Mouse (Mus musculus) CH12.LX (cell line): Measurements from ENCODE around the gene Nudc. TPM values are rescaled to one million over a fixed set of nuclear protein-coding genes. Genes with fewer than 3 reads are reported as not detected.

Experiments
- DNase-seq: peaks from one replicate; pipeline ENCODE4 v3.0.0-alpha.2; 2013; ENCODE audit errors: extremely low read depth
- H3K27ac ChIP-seq: 2 replicates; pipeline ENCODE4 v1.5.1; 2012; ENCODE audit warnings: low read depth, mild to moderate bottlenecking, control low read depth, moderate library complexity; ENCODE audit not compliant: insufficient read depth
- H3K27me3 ChIP-seq: replicated peaks from 2 replicates; pipeline ENCODE3; 2012; ENCODE audit warnings: inconsistent platforms
- H3K36me3 ChIP-seq, 2 experiments: replicated peaks in 1 of 2; 2 replicates each; pipeline versions ENCODE3 to v1.6.1; 2012; ENCODE audit warnings: inconsistent platforms in 1 of 2, low read length in 1 of 2, mild to moderate bottlenecking in 1 of 2, mixed read lengths in 1 of 2, moderate library complexity in 1 of 2; ENCODE audit not compliant: control insufficient read depth in 1 of 2, insufficient read depth in 1 of 2
- H3K4me1 ChIP-seq, 2 experiments: 2 replicates each; pipeline ENCODE4 v1.6.1; 2012; ENCODE audit warnings: inconsistent platforms in 1 of 2, moderate library complexity in 1 of 2; ENCODE audit not compliant: insufficient read depth in 2 of 2, control insufficient read depth in 1 of 2
- H3K4me2 ChIP-seq: 2 replicates; pipeline ENCODE4 v1.6.1; 2012; ENCODE audit warnings: low read depth, mild to moderate bottlenecking, control low read depth; ENCODE audit not compliant: poor library complexity, insufficient read depth, severe bottlenecking
- H3K4me3 ChIP-seq, 3 experiments: fragments of 150-350 bp in 1 of 3; sonication (generic) in 1 of 3; replicated peaks in 1 of 3; 2 replicates each; pipeline versions ENCODE3 to v1.5.1; 2011 to 2012; ENCODE audit warnings: low read depth in 2 of 3, low read length in 2 of 3, mild to moderate bottlenecking in 2 of 3, moderate library complexity in 2 of 3, control low read depth in 1 of 3, improper control_type of control experiment in 1 of 3, inconsistent platforms in 1 of 3, mixed read lengths in 1 of 3; ENCODE audit not compliant: poor library complexity in 1 of 3
- H3K79me2 ChIP-seq: replicated peaks from 2 replicates; pipeline ENCODE4 v1.6.1; 2012; ENCODE audit warnings: mild to moderate bottlenecking, moderate library complexity; ENCODE audit not compliant: control insufficient read depth, poor library complexity, insufficient read depth, severe bottlenecking; ENCODE audit errors: extremely low read depth
- H3K9ac ChIP-seq: 2 replicates; pipeline ENCODE4 v1.6.1; 2012; ENCODE audit warnings: low read depth, mild to moderate bottlenecking, control low read depth, moderate library complexity; ENCODE audit not compliant: insufficient read depth
- H3K9me3 ChIP-seq: replicated peaks from 2 replicates; pipeline ENCODE3; 2012; ENCODE audit warnings: low read length, inconsistent platforms, mixed read lengths
- CHD1 ChIP-seq: IDR thresholded peaks from 2 replicates; pipeline ENCODE4 v1.6.1; 2012; ENCODE audit warnings: low read depth, low read length, improper control_type of control experiment, inconsistent platforms
- CHD2 ChIP-seq: IDR thresholded peaks from 2 replicates; pipeline ENCODE4 v1.6.1; 2011; ENCODE audit warnings: low read length, improper control_type of control experiment
- E2F4 ChIP-seq: IDR thresholded peaks from 2 replicates; pipeline ENCODE4 v1.6.1; 2011; ENCODE audit warnings: low read depth, low read length, improper control_type of control experiment; ENCODE audit not compliant: insufficient replicate concordance
- ELF1 ChIP-seq: IDR thresholded peaks from 2 replicates; pipeline ENCODE4 v1.6.1; 2014; ENCODE audit warnings: low read depth, mild to moderate bottlenecking, inconsistent platforms, low read length, improper control_type of control experiment
- EP300 ChIP-seq: IDR thresholded peaks from 2 replicates; pipeline ENCODE4 v1.6.1; 2011; ENCODE audit warnings: low read length, improper control_type of control experiment
- ETS1 ChIP-seq: conservative IDR thresholded peaks from 2 replicates; pipeline ENCODE4 v1.6.1; 2012; ENCODE audit warnings: low read depth, mild to moderate bottlenecking, inconsistent platforms, low read length, improper control_type of control experiment, moderate library complexity
- HCFC1 ChIP-seq: IDR thresholded peaks from 2 replicates; pipeline ENCODE4 v1.6.1; 2012; ENCODE audit warnings: low read depth, mild to moderate bottlenecking, inconsistent platforms, low read length, improper control_type of control experiment
- JUN ChIP-seq: IDR thresholded peaks from 2 replicates; pipeline ENCODE4 v1.6.1; 2011; ENCODE audit warnings: low read depth, mild to moderate bottlenecking, low read length, improper control_type of control experiment, moderate library complexity; ENCODE audit not compliant: insufficient read depth
- JUND ChIP-seq: conservative IDR thresholded peaks from 2 replicates; pipeline ENCODE4 v1.6.1; 2011; ENCODE audit warnings: low read depth, low read length, improper control_type of control experiment
- MAZ ChIP-seq: IDR thresholded peaks from 2 replicates; pipeline ENCODE4 v1.6.1; 2012; ENCODE audit warnings: low read depth, mild to moderate bottlenecking, inconsistent platforms, low read length, improper control_type of control experiment, moderate library complexity
- NRF1 ChIP-seq: IDR thresholded peaks from 2 replicates; pipeline ENCODE4 v1.6.1; 2014; ENCODE audit warnings: low read depth, mild to moderate bottlenecking, inconsistent platforms, low read length, improper control_type of control experiment, moderate library complexity
- POLR2AphosphoS2 ChIP-seq: IDR thresholded peaks from 2 replicates; pipeline ENCODE4 v1.6.1; 2011; ENCODE audit warnings: low read depth, low read length, improper control_type of control experiment
- SIN3A ChIP-seq: IDR thresholded peaks from 2 replicates; pipeline ENCODE4 v1.6.1; 2012; ENCODE audit warnings: low read length, improper control_type of control experiment, inconsistent platforms
- SMC3 ChIP-seq: IDR thresholded peaks from 2 replicates; pipeline ENCODE4 v1.6.1; 2011; ENCODE audit warnings: low read depth, low read length, improper control_type of control experiment
- TBP ChIP-seq: conservative IDR thresholded peaks from 2 replicates; pipeline ENCODE4 v1.6.1; 2011; ENCODE audit warnings: low read depth, low read length, improper control_type of control experiment
- TCF12 ChIP-seq: IDR thresholded peaks from 2 replicates; pipeline ENCODE4 v1.6.1; 2014; ENCODE audit warnings: low read depth, mild to moderate bottlenecking, inconsistent platforms, low read length, improper control_type of control experiment
- UBTF ChIP-seq: IDR thresholded peaks from 2 replicates; pipeline ENCODE4 v1.6.1; 2012; ENCODE audit warnings: low read depth, mild to moderate bottlenecking, inconsistent platforms, low read length, improper control_type of control experiment, moderate library complexity
- USF1 ChIP-seq: IDR thresholded peaks from 2 replicates; pipeline ENCODE4 v1.6.1; 2014; ENCODE audit warnings: low read depth, mild to moderate bottlenecking, inconsistent platforms, low read length, improper control_type of control experiment
- USF2 ChIP-seq: conservative IDR thresholded peaks from 2 replicates; pipeline ENCODE4 v1.6.1; 2011; ENCODE audit warnings: low read depth, low read length, improper control_type of control experiment
- ZKSCAN1 ChIP-seq: IDR thresholded peaks from 2 replicates; pipeline ENCODE4 v1.6.1; 2012; ENCODE audit warnings: low read depth, inconsistent platforms, low read length, improper control_type of control experiment, borderline replicate concordance
- ZNF384 ChIP-seq: IDR thresholded peaks from 2 replicates; pipeline ENCODE4 v1.6.1; 2012; ENCODE audit warnings: low read depth, low read length, improper control_type of control experiment, inconsistent platforms
- dilution Hi-C: fragments of 300-500 bp; cut with MboI; formaldehyde crosslinking; loops from 2 replicates; pipeline ENCODE4 v1.14.3; 2020; ENCODE audit warnings: low sequenced_read_pairs; ENCODE audit not compliant: extremely low pct_unique_long_range_greater_than_20kb, extremely low pct_ligation_motif_present
- in situ Hi-C: fragments of 300-500 bp; cut with MboI; formaldehyde crosslinking; loops from 3 replicates; pipeline ENCODE4 v1.14.3; 2019; ENCODE audit warnings: low sequenced_read_pairs, low pct_ligation_motif_present, low pct_unique_long_range_greater_than_20kb, mixed read lengths
- polyA plus RNA-seq: library from polyadenylated mRNA; unstranded; fragments of >175 nt; gene quantifications from 2 replicates; pipeline ENCODE4 v1.2.1, GENCODE M21; 2012; ENCODE audit warnings: low read depth; ENCODE audit not compliant: insufficient read length
- total RNA-seq, 2 experiments: library from RNA; depleted of rRNA; stranded (reverse); fragments of 300-350 nt in 1 of 2; fragments of >200 nt in 1 of 2; gene quantifications; 2 replicates each; pipeline ENCODE4 v1.2.3; 2012 to 2014

The Nudc gene
- total and polyA plus RNA-seq, 3 experiments, result 199 to 718 (median 408) TPM

DNA sequence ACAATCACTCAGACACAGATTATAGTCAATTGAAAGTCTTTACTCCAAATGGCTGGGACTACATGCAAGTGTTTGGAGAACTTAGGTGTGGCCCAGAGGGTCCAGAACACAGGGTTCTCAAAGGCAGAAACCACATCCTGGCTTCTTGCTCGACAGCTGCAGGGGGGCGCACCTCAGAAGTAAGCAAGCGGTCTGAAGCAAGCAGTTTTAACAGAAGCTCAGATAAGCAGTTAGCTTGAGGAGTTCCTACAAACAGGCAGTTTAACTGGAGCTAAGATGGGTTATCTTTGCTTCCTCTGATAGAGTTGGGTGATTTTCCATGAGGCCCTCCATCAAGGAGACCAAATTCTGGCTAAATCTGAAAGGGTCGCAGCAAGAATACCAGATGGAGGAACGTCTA lies 39.2 kb downstream of the Nudc start:
- in situ Hi-C loops, result no loop called here
- Histone ChIP-seq H3K27me3 (peaks cover 66% of the 10 kb centered on the region), H3K4me2 (no peak overlapping the region), H3K9ac (no peak overlapping the region), H3K79me2 (no peaks in the 10 kb centered on the region), H3K9me3 (no peaks in the 10 kb centered on the region), H3K4me3 (no peak overlapping the region), H3K36me3 (no peaks in the 10 kb centered on the region), H3K27ac (no peak overlapping the region), H3K4me1 (peaks cover 0 to under 1% of the 10 kb centered on the region in 2 experiments; a peak in 2 of 4 replicates)
- DNase-seq, result no peak
- TF ChIP-seq MAZ, result no peak
- TF ChIP-seq ZKSCAN1, result no peak
- TF ChIP-seq HCFC1, result no peak
- TF ChIP-seq CHD1, result no peak
- TF ChIP-seq SIN3A, result no peak
- dilution Hi-C loops, result no loop called here

DNA sequence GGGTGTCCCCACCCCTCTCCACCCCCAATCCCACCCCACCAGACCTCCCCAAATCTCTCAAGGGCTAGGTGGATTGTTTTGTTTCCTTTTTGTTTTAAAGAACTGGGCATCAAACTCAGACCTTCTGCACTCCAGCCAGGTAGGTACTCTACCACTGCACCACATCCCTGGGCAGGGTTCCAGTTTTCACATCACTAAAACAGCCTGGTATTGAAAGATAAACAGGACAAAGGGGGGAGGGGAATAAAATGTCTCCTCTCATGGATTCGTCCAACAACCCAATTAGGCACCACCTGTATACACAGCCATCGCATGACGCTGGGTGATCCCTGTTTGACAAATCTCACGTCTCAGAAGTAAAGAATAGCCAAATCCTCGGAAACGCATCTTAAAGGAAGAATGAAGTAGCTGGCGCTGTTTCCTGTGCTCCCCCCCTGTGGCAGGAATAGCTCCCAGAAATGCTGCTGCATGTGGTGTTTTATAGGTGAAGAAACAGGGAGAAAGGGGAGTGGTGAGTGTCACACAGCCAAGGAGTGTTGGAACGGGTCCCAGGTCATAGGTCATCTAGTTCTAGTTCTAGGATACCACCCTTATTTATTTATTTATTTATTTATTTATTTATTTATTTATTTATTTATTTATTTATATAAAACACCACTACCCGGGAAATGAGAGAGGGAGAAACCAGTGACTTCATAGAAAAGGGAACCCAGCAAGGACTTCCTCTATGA lies 40.9 kb downstream of the Nudc start:
- TF ChIP-seq ETS1, result no peak
- TF ChIP-seq UBTF, result no peak
- no peak for TF ChIP-seq TCF12
- no peak for TF ChIP-seq JUN
- no peak for TF ChIP-seq E2F4
- TF ChIP-seq ELF1, result no peak
- no peak for TF ChIP-seq TBP
- no peak for TF ChIP-seq NRF1
- TF ChIP-seq POLR2AphosphoS2, result no peak
- no peak for TF ChIP-seq CHD2
- no peak for TF ChIP-seq SIN3A
- TF ChIP-seq SMC3, result no peak
- TF ChIP-seq ZNF384, result no peak
- no peak for TF ChIP-seq USF2
- no peak for TF ChIP-seq JUND
- no peak for TF ChIP-seq USF1
- no peak for TF ChIP-seq EP300
- no peak overlapping the region for H3K4me2 ChIP-seq
- H3K27ac ChIP-seq, result no peak overlapping the region
- peaks cover 0 to 4% of the 10 kb centered on the region in 2 experiments; a peak in 2 of 4 replicates for H3K4me1 ChIP-seq
- no peak overlapping the region for H3K9ac ChIP-seq
- dilution Hi-C loops, result no loop called here
- H3K9me3 ChIP-seq, result no peaks in the 10 kb centered on the region
- peaks cover 80% of the 10 kb centered on the region for H3K27me3 ChIP-seq
- H3K36me3 ChIP-seq, result no peaks in the 10 kb centered on the region
- DNase-seq, result no peak
- H3K79me2 ChIP-seq, result no peaks in the 10 kb centered on the region
- in situ Hi-C loops, result no loop called here
- H3K4me3 ChIP-seq, result no peak overlapping the region
